Mouse (Mus musculus) forebrain, embryonic 10.5 days (tissue): ENCODE measurements around the gene Ntf5. TPM values are rescaled to one million over a fixed set of nuclear protein-coding genes. Genes with fewer than 3 reads are reported as not detected.

Source experiments
- DNase-seq: peaks from one replicate; pipeline ENCODE4 v3.0.0-alpha.2; 2017; ENCODE audit warnings: low spot score; ENCODE audit errors: extremely low spot score
- H3K27ac ChIP-seq: fragments of 300-500 bp; sonication (generic); 2 replicates; pipeline ENCODE4 v1.5.1; 2016; ENCODE audit warnings: mild to moderate bottlenecking
- H3K27me3 ChIP-seq: fragments of 300-500 bp; sonication (generic); 2 replicates; pipeline ENCODE4 v1.6.1; 2016; ENCODE audit warnings: mild to moderate bottlenecking; ENCODE audit not compliant: poor library complexity, severe bottlenecking
- H3K36me3 ChIP-seq: fragments of 300-500 bp; sonication (generic); replicated peaks from 2 replicates; pipeline ENCODE4 v1.6.1; 2016; ENCODE audit warnings: mild to moderate bottlenecking, moderate library complexity
- H3K4me1 ChIP-seq: fragments of 300-500 bp; sonication (generic); 2 replicates; pipeline ENCODE4 v1.6.1; 2016
- H3K4me3 ChIP-seq: fragments of 300-500 bp; sonication (generic); 2 replicates; pipeline ENCODE4 v1.5.1; 2016; ENCODE audit warnings: mild to moderate bottlenecking, moderate library complexity
- H3K9me3 ChIP-seq: fragments of 300-500 bp; sonication (generic); 2 replicates; pipeline ENCODE4 v1.6.1; 2016; ENCODE audit warnings: mild to moderate bottlenecking, moderate library complexity
- WGBS: fragments of 180-500 bp; shearing (Covaris S2); methylation state at CpG from one replicate; pipeline ENCODE4 v1.1.7; 2016; 5-methylcytosine and 5-hydroxymethylcytosine counted together
- polyA plus RNA-seq: library from polyadenylated mRNA; unstranded; fragments of >200 nt; fragmentation: Nextera tagmentation; extraction: Ambion mirVana; gene quantifications from 2 replicates; pipeline ENCODE4 v1.2.1, GENCODE M21; 2016

The Ntf5 gene
- polyA plus RNA-seq, 1 experiment from 2014 or later, result 0.87 TPM

DNA sequence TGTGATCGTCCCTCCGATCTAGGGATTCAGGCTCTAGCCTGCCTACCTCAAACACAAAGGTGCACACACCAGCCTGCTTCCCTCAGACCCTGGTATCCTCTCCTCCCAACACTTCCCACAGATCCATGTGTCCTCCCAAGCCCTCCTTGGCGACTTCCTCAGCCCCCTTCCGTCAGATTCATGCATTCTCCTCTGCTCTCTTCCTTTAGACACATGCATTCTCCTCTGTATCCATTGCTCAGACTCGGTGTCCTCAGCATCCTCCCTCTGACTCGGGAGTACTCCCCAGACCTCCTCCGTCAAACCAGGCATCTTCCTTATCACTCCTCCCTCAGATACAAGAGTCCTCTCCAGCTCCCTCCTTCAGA is 20.3 kb downstream of the Ntf5 start:
- WGBS, result 2% methylated on average over 7 of the region's 7 CpGs
- Histone ChIP-seq H3K27me3 (peaks cover 7% of the 10 kb centered on the region), H3K4me3 (peak overlapping the region; percentile 95), H3K9me3 (no peaks in the 10 kb centered on the region), H3K36me3 (peaks cover 41% of the 10 kb centered on the region), H3K27ac (peak overlapping the region; percentile 94), H3K4me1 (peaks cover 48% of the 10 kb centered on the region)
- DNase-seq, result no peak

DNA sequence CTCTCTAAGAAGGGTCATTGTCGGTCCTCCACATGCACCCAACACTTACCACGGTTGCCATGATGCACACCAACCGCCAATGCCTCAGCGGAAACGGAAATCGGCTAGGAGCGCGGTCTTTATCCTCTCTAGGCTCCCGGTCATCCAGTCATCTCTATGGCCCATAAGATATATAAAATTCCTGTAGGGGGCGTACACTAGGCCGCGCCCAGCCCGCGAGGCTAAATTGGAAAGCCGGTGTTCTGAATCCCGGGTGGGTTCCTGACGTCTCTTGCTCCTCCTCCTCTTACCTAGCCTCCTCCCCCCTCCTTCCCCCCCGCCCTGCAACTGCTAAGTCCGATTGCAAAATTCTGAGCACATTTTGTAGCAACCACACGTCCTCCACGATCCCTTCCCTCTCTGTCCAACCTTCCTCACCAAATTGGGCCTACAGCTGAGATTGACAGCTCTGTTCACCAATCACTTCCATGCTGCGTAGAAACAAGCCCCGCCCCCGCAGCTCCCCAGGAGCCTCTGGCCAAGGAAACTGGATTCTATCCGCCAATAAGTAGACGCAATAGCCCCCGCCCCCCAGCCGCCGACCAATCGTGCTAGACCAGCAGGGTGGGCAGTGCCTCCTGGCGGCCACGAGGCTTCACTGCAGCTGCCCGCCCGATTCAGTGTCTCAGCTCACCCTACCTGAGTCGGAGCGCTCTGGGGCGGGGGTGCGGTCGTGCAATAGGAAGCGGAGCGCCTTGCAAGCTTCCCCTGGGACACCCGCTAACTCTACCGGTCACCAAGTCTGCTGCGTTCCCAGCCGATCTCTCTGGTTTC is 20.9 kb downstream of the Ntf5 start, which contains the start of gene Gys1:
Gys1 (plus strand) TSS at position 642 of the 813 bp plus-strand sequence.
- Histone ChIP-seq H3K9me3 (no peaks in the 10 kb centered on the region), H3K27ac (peak within 1 kb of the TSS; percentile 94), H3K4me3 (peak within 1 kb of the TSS; percentile 95), H3K4me1 (peaks cover 48% of the 10 kb centered on the region), H3K36me3 (peaks cover 37% of the 10 kb centered on the region), H3K27me3 (peaks cover 7% of the 10 kb centered on the region)
- under 1% methylated on average over 45 of the region's 45 CpGs for WGBS
- peak; percentile 100 for DNase-seq

DNA sequence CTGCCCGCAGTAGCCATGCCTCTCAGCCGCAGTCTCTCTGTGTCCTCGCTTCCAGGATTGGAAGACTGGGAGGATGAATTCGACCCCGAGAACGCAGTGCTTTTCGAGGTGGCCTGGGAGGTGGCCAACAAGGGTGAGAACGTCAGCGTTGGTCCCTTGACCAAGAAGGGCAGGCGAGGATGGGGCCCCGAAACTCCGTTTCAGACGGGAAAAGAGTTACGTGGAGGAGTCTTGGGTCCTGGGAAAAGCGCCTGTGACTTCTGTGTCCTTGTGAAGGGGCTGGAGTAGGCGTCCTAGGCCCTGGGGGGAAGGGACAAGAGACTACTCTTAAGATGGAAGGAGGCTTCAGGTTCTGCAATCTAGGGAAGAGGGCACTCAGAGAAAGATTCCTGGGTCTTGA is 21.5 kb downstream of the Ntf5 start:
- peaks cover 48% of the 10 kb centered on the region for H3K4me1 ChIP-seq
- peaks cover 37% of the 10 kb centered on the region for H3K36me3 ChIP-seq
- 3% methylated on average over 16 of the region's 16 CpGs for WGBS
- H3K4me3 ChIP-seq, result peak overlapping the region; percentile 95
- H3K27ac ChIP-seq, result peak overlapping the region; percentile 94
- no peaks in the 10 kb centered on the region for H3K9me3 ChIP-seq
- no peak for DNase-seq
- peaks cover 7% of the 10 kb centered on the region for H3K27me3 ChIP-seq

DNA sequence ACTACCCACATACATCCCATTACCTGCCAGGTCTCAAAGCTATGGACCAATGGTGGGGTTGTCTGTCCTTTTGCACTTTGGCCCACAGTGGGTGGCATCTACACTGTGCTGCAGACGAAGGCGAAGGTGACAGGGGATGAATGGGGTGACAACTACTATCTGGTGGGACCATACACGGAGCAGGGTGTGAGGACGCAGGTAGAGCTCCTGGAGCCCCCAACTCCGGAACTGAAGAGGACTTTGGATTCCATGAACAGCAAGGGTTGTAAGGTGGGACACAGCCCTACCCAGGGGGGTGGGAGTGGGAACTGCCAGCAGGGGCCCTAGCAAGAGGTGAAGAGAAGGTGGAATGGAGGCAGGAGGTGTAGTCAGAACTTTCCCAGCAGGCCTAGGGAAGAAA is 22.9 kb downstream of the Ntf5 start:
- no peak for DNase-seq
- peak overlapping the region; percentile 95 for H3K4me3 ChIP-seq
- 89% methylated on average over 5 of the region's 5 CpGs for WGBS

DNA sequence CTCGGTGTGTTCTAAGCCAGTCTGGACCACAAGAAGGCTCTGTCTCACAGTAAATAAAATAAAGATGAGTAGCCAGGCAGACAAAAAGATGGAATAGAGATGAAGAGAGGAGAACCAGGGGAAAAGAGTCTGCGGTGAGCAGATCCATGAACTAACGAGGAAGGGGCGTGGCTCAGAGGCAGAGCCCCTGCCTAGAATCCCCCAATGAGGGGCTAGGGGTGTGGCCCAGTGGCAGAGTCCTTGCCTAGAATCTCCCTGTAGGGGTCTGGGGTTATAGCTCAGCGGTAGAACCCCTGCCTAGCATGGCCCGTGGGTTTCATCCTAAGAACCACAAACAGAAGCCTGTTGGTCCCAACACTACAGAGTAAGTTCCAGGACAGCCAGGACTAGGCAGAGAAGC is 23.6 kb downstream of the Ntf5 start:
- peaks cover 34% of the 10 kb centered on the region for H3K36me3 ChIP-seq
- peaks cover 7% of the 10 kb centered on the region for H3K27me3 ChIP-seq
- H3K9me3 ChIP-seq, result no peaks in the 10 kb centered on the region
- H3K4me3 ChIP-seq, result peak overlapping the region; percentile 4
- 0 out of 2 replicates have a peak overlapping the region, but pooled peaks have one; percentile 16 for H3K27ac ChIP-seq
- WGBS, result 27% methylated on average over 6 of the region's 6 CpGs
- no peak for DNase-seq
- H3K4me1 ChIP-seq, result peaks cover 48% of the 10 kb centered on the region

More for the DNA sequence above, 22.9 kb downstream of the Ntf5 start:
- Histone ChIP-seq H3K4me1 (peaks cover 48% of the 10 kb centered on the region), H3K27me3 (peaks cover 7% of the 10 kb centered on the region), H3K9me3 (no peaks in the 10 kb centered on the region), H3K27ac (no peak overlapping the region), H3K36me3 (peaks cover 37% of the 10 kb centered on the region)

DNA sequence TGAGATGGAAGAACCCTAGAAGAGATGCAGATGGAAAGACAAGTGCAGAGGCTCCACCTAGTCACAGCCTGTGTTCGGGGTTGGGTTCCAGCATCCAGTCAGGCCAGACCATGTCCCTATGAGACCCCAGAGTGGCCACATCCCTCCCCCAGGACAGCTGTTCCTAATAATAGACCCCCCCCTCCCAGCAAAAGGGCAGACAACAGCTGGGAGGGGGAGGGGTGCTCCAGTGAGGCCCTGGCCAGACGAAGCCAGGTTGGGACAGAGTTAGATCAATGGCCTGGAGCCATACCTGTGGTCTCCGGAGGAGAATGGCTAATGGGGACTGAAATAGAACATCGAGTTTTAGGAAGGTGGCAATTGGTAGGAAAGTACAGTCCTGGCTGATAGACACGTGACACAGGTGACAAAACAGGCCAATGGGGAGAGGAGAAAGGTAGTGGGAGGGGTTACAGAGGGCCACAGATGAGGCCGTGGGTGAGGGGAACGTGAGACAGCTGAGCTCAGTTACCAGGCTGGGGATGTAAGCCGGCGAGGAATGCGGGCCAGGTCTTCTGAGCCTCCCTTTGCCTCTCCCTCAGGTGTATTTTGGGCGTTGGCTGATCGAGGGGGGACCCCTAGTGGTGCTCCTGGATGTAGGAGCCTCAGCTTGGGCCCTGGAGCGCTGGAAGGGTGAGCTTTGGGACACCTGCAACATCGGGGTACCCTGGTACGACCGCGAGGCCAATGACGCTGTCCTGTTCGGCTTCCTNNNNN is 24.2 kb downstream of the Ntf5 start, which contains the start of gene Ruvbl2:
Ruvbl2 (minus strand) TSS at position 576 of the 756 bp plus-strand sequence.
- DNase-seq, result no peak
- WGBS, result 15% methylated on average over 19 of the region's 19 CpGs
- no peaks in the 10 kb centered on the region for H3K9me3 ChIP-seq
- H3K27me3 ChIP-seq, result peaks cover 7% of the 10 kb centered on the region
- H3K36me3 ChIP-seq, result peaks cover 33% of the 10 kb centered on the region
- 0 out of 2 replicates have a peak within 1 kb of the TSS, but pooled peaks have one; percentile 16 for H3K27ac ChIP-seq
- peaks cover 46% of the 10 kb centered on the region for H3K4me1 ChIP-seq
- H3K4me3 ChIP-seq, result peak within 1 kb of the TSS; percentile 4

DNA sequence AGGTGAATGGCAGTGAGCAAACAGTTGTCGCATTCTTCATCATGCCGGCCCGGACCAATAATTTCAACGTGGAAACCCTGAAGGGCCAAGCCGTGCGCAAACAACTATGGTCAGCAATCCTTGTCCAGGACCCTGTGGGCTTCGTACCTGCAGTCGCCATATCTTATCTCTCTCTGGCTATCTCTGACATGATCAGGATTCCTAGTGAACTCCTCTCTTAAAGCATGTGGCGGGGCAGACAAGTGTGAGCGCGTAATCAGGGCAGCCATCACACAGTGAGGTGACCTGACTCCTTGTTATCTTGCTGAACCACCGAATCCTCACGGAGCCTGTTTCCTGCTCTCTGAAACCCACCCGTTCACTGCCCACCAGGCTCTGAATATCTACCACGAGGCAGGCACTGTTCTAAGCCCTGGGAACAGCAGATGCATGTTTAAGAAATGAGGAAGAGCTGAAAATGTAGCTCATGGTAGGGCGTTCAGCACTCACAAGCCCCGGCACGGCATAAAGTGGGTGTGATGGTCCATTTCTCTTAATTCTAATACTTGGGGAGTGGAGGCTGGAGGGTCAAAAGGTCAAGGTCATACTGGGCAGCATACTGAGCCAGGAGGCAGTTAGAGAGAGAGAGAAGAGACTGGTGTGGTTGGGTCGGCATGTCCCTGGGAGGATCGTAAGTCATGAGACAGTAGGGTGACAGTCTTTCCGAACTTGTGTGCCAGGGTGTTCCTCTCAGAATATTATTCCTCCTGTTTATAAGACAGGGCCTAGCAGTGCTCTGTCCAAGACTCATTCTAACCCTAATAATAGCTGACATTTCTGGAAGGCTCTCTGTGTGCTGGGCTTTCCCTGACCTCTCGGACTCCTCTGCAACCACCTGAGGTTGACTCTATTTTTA is 30.3 kb downstream of the Ntf5 start:
- no peak for DNase-seq
- H3K27ac ChIP-seq, result no peak overlapping the region
- H3K36me3 ChIP-seq, result peaks cover 78% of the 10 kb centered on the region
- peaks cover 5% of the 10 kb centered on the region; the same call in 1 of the 2 replicates for H3K4me1 ChIP-seq
- no peaks in the 10 kb centered on the region for H3K9me3 ChIP-seq
- 91% methylated on average over 22 of the region's 22 CpGs for WGBS
- no peak overlapping the region for H3K4me3 ChIP-seq
- H3K27me3 ChIP-seq, result no peaks in the 10 kb centered on the region

DNA sequence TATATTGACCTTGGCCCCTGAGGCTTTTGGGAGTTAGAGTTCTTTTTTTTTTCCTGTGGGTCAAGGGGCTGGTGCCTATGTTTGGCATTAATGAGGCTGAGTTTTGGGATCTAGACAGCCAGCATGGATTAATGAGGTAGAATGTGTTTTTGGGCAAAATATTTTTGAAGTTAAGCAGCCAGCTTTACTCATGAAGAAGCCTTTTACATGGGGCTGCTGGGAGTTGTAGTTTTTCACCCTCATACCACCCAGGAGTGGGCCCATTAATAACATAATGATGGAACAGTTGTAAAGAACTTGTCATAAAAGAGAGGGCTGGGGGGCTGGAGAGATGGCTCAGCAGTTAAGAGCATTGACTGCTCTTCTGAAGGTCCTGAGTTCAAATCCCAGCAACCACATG is 33.1 kb downstream of the Ntf5 start:
- no peak overlapping the region for H3K27ac ChIP-seq
- H3K4me3 ChIP-seq, result no peak overlapping the region
- H3K4me1 ChIP-seq, result peaks cover 9% of the 10 kb centered on the region; the same call in 1 of the 2 replicates
- H3K9me3 ChIP-seq, result no peaks in the 10 kb centered on the region
- DNase-seq, result no peak
- H3K36me3 ChIP-seq, result peaks cover 73% of the 10 kb centered on the region
- no peaks in the 10 kb centered on the region for H3K27me3 ChIP-seq

DNA sequence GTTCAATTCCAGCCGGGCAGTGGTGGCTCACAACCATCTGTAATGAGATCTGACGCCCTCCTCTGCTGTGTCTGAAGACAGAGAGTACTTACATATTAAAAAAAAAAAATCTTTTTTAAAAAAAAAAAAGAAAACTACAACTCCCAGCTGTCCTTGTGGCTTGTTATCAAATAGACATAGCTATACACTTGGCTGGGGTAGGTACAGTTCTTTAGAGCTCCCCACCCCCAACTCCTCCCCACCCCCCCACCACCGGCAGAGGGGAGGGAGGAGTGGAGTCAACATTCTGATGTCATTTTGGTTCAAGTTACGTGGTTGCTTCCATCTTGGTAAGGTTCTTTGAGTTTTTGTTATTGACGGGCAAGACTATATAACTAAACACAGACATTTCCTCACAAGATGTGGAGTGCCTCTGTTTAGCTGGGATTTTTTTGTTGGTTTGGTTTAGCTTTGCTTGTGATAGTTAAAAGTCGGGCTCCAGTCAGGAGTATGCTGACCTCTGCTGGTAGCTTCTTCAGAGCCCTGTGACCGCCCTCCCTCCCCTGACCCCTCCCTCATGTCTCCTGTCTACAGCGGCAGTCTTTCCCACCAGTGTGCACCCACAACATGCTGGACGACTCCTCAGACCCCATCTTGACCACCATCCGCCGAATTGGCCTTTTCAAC is 34.0 kb downstream of the Ntf5 start:
- H3K27me3 ChIP-seq, result no peaks in the 10 kb centered on the region
- H3K4me3 ChIP-seq, result 0 out of 2 replicates have a peak overlapping the region, but pooled peaks have one; percentile 23
- 41% methylated on average over 11 of the region's 11 CpGs for WGBS

DNA sequence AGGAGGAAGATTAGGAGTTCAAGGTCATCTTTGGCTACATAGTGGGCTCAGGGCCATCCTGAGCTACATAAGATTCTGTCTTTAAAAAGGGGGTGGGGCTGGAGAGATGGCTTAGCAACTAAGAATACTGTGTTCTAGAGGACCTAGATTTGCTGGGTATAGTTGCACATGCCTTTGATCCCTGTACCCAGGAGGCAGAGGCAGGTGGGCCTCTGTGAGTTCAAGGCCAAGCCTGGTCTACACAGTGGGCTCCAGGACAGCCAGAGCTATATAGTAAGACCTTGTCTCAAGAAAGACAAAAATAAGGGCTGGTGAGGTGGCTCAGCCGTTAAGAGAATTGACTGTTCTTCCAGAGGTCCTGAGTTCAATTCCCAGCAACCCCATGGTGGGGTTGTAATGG is 36.5 kb downstream of the Ntf5 start:
- no peak for DNase-seq
- H3K4me1 ChIP-seq, result peaks cover 12% of the 10 kb centered on the region; the same call in 1 of the 2 replicates
- H3K27ac ChIP-seq, result no peak overlapping the region
- 97% methylated on average over 1 of the region's 1 CpGs for whole genome bisulfite sequencing
- H3K36me3 ChIP-seq, result peaks cover 76% of the 10 kb centered on the region
- H3K9me3 ChIP-seq, result no peaks in the 10 kb centered on the region
- no peak overlapping the region for H3K4me3 ChIP-seq
- no peaks in the 10 kb centered on the region for H3K27me3 ChIP-seq

More for the DNA sequence above, 34.0 kb downstream of the Ntf5 start:
- Histone ChIP-seq H3K27ac (0 out of 2 replicates have a peak overlapping the region, but pooled peaks have one; percentile 11), H3K4me1 (peaks cover 12% of the 10 kb centered on the region; the same call in 1 of the 2 replicates), H3K36me3 (peaks cover 78% of the 10 kb centered on the region), H3K9me3 (no peaks in the 10 kb centered on the region)
- no peak for DNase-seq

DNA sequence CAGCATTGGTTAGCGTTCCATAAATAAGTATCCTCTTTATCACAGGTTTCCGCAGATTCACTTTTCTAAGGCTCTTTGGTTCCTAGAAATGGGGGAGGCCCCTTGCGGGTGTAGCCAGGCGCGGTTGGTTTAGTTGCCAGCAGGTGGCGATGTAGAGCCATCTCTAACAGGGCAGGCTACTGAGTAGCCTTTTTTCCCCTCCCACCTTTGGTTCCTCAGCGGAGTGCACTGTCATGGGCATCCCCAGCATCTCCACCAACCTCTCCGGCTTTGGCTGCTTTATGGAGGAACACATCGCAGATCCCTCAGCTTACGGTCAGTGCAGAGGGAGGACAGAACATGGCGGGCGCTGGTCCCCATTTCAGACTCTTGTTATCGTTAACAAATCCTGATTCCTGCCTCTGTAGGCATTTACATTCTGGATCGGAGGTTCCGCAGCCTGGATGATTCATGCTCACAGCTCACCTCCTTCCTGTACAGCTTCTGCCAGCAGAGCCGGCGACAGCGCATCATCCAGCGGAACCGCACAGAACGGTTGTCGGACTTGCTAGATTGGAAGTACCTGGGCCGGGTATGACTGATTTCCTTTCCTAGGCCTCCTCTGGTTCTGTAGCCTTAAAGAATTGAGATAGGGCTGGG is 38.0 kb downstream of the Ntf5 start:
- 52% methylated on average over 23 of the region's 23 CpGs for WGBS
- Histone ChIP-seq H3K4me3 (no peak overlapping the region; the same call in 1 of the 2 replicates), H3K36me3 (peaks cover 81% of the 10 kb centered on the region), H3K27ac (no peak overlapping the region), H3K4me1 (peaks cover 16% of the 10 kb centered on the region), H3K9me3 (no peaks in the 10 kb centered on the region), H3K27me3 (no peaks in the 10 kb centered on the region)
- DNase-seq, result peak; percentile 80
